Mouse (Mus musculus) spleen, adult 2 months (tissue): ENCODE data around the gene Cyp2d22.

Experiments used
- CTCF ChIP-seq: fragments of 200-500 bp; IDR thresholded peaks from 2 replicates; pipeline ENCODE4 v1.5.1; 2011; ENCODE audit warnings: mild to moderate bottlenecking, inconsistent platforms; ENCODE audit not compliant: insufficient read depth, insufficient read length, insufficient replicate concordance; ENCODE audit errors: extremely low read depth
- POLR2A ChIP-seq: fragments of 200-500 bp; IDR thresholded peaks from 2 replicates; pipeline ENCODE4 v1.6.1; 2011; ENCODE audit warnings: low read depth, low read length, inconsistent platforms

DNA sequence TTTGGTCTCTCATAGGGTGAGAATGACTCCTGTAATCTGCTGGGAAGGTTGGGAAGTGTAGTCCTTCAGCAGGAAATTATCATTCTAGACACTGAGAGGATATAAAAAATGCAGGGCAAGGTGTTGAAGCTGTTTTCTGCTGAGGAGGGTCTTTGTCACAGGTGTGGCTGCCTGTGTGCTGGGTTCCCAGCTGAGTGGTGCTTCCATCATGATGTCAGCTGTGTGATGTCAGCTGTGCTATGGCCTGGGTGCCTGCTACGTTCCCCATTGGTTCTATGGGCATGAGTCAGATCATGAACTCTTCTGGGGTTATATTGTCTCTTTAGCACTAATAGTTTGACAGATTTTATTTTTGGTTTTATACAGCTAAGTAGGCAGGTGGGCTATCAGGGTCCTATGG, 11.2 kb downstream of the Cyp2d22 start:
- TF ChIP-seq CTCF (no peak), POLR2A (no peak)
